Comparison of ENCODE assay signal across 8 mouse cellular contexts in the genomic region with DNA sequence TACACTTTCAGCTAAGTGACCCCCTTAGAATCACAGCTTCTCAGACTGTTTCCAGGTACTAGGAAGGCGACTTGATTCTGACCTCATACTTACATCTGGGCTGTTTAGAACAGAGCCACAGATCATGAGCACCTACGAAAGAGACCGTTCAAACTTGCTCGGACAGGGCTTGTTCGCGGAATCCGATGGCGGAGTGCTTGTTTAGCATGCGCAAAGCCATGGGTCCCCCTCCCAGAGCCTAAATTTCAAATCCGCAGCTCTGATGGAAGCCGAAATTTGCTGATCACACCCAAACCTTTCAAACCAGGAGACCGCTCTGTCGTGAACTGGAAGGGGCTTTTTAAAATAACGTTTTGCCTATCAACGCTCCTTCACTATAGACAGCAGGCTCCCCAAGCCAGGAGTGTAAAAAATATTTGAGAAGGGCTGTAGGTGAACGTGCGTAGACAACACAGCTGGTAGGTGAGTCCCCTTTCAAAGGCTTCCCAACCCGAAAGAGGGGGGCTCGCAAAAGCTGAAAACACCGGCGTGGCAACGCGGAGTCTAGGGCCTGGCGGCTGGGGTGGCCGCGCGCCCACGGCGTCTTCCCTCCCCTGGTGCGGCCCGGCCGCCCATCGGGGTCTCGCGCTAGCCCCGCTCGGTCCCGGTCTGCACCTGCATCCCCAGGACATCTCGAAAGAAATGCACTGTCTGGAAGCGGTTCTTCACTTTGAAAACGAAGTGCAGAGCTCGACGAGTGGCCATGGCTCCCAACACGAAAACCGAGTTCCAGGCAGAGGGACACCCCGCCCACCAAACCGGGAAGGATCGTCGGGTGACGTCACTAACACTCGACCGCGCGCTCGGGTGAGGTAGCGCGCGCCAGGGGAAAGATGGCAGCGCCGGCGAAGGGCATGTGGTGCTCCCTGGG. TPM values are rescaled to one million over a fixed set of nuclear protein-coding genes. Genes with fewer than 3 reads are reported as not detected.
DNase-seq lines count a peak whose midpoint lies in the region; ATAC-seq and TF ChIP-seq lines count a peak whose summit lies in the region.

Mrm3 (plus strand) TSS at position 815 of the 910 bp plus-strand sequence.
Glod4 (minus strand) TSS at position 825 of the 910 bp plus-strand sequence.

- H3K4me2 ChIP-seq in forebrain, embryonic 16.5 days (ENCODE audit: low read length): peak within 1 kb of the TSS; percentile 87
- peak within 1 kb of the TSS; percentile 81 for H3K4me2 ChIP-seq in lung, embryonic 15.5 days

- ATAC-seq in forebrain, embryonic 16.5 days: peak; percentile 95
- peak; percentile 87; the same call in 1 of the 2 replicates for ATAC-seq in lung, embryonic 15.5 days (ENCODE audit: borderline replicate concordance, extremely low read depth, low FRiP score, low TSS enrichment)

- peak within 1 kb of the TSS; percentile 93 for H3K9ac ChIP-seq in ES-E14 (ENCODE audit: insufficient read depth, low read depth, low read length, poor library complexity, severe bottlenecking)
- H3K9ac ChIP-seq in forebrain, embryonic 16.5 days (replicated peaks; ENCODE audit: low read depth, low read length): peak within 1 kb of the TSS; percentile 77
- peak within 1 kb of the TSS; percentile 73 for H3K9ac ChIP-seq in lung, embryonic 15.5 days

- peak within 1 kb of the TSS; percentile 91 to 96 for H3K4me3 ChIP-seq in ES-E14 (ENCODE audit: insufficient read depth in 1 of 2, low read depth in 1 of 2, low read length in 2 of 2, poor library complexity in 1 of 2, severe bottlenecking in 1 of 2)
- peak within 1 kb of the TSS; percentile 68 for H3K4me3 ChIP-seq in forebrain, embryonic 16.5 days (replicated peaks; ENCODE audit: low read length)
- peak within 1 kb of the TSS; percentile 79 for H3K4me3 ChIP-seq in lung, embryonic 15.5 days

- H3K27ac ChIP-seq in ES-E14 (ENCODE audit: insufficient read depth, low read depth, low read length, poor library complexity, severe bottlenecking): no peak within 1 kb of the TSS; the same call in 1 of the 2 replicates
- peak within 1 kb of the TSS; percentile 77 for H3K27ac ChIP-seq in forebrain, embryonic 16.5 days (ENCODE audit: low read length)
- H3K27ac ChIP-seq in lung, embryonic 15.5 days: peak within 1 kb of the TSS; percentile 58

- H3K27me3 ChIP-seq in forebrain, embryonic 16.5 days (replicated peaks; ENCODE audit: control insufficient read depth, insufficient read depth, low read length): no peaks in the 10 kb centered on the region
- H3K27me3 ChIP-seq in lung, embryonic 15.5 days: no peaks in the 10 kb centered on the region

- no peaks in the 10 kb centered on the region; the same call in 1 of the 2 replicates for H3K36me3 ChIP-seq in ES-E14 (ENCODE audit: control insufficient read depth, insufficient read depth, low read length, poor library complexity, severe bottlenecking)
- H3K36me3 ChIP-seq in forebrain, embryonic 16.5 days (ENCODE audit: control insufficient read depth, insufficient read depth): peaks cover 2% of the 10 kb centered on the region; the same call in 1 of the 2 replicates
- H3K36me3 ChIP-seq in lung, embryonic 15.5 days: peaks cover 11% of the 10 kb centered on the region; the same call in 1 of the 2 replicates

- under 1% methylated on average over 61 of the region's 61 CpGs for WGBS in forebrain, embryonic 16.5 days
- WGBS in lung, embryonic 15.5 days: under 1% methylated on average over 61 of the region's 61 CpGs

- DNase-seq in ES-E14 (ENCODE audit: low read depth, low spot score): peak; percentile 81
- peak; percentile 87 for DNase-seq in cerebellum, adult 11-12 months
- DNase-seq in heart, postnatal 4 days: peak; percentile 94
- peak; percentile 82 to 89 for DNase-seq in layer of hippocampus, adult 8-10 months (ENCODE audit: low spot score in 2 of 2)
- peak; percentile 81 for DNase-seq in ovary, adult 18-20 months (ENCODE audit: low spot score)
- DNase-seq in thymus, postnatal 0 days (ENCODE audit: low spot score): peak; percentile 88

- in situ Hi-C loops in ES-E14 (cut with MboI; ENCODE audit: low sequenced_read_pairs in 2 of 2, unreplicated experiment in 2 of 2): no loop called here

- no peaks in the 10 kb centered on the region for H3K9me3 ChIP-seq in ES-E14 (ENCODE audit: control insufficient read depth, insufficient read depth, low read depth, low read length)
- H3K9me3 ChIP-seq in forebrain, embryonic 16.5 days (ENCODE audit: control insufficient read depth, low read length): no peaks in the 10 kb centered on the region
- no peaks in the 10 kb centered on the region for H3K9me3 ChIP-seq in lung, embryonic 15.5 days

- 0 out of 4 replicates have a peak, but pooled peaks cover 0 to 2% of the 10 kb centered on the region in 2 experiments for H3K4me1 ChIP-seq in ES-E14 (ENCODE audit: control insufficient read depth in 2 of 2, insufficient read depth in 2 of 2, low read length in 2 of 2, poor library complexity in 1 of 2)
- peaks cover 16% of the 10 kb centered on the region for H3K4me1 ChIP-seq in forebrain, embryonic 16.5 days (replicated peaks; ENCODE audit: control insufficient read depth, insufficient read depth, low read length)
- H3K4me1 ChIP-seq in lung, embryonic 15.5 days: peaks cover 18% of the 10 kb centered on the region

TF ChIP-seq in ES-E14, 5 proteins besides CTCF, POLR2A, EP300 and RAD21:
- TF ChIP-seq HCFC1 (IDR thresholded peaks at IDR 0.05; ENCODE audit: borderline replicate concordance, insufficient read depth, low read length) (peak; percentile 85), ZNF384 (IDR thresholded peaks at IDR 0.05; ENCODE audit: low read depth, low read length) (no peak), ZC3H11A (IDR thresholded peaks at IDR 0.05; ENCODE audit: borderline replicate concordance, low read depth, low read length) (no peak), CHD2 (IDR thresholded peaks at IDR 0.05; ENCODE audit: low read depth, low read length) (no peak), MAFK (IDR thresholded peaks at IDR 0.05; ENCODE audit: insufficient read depth, low read depth, low read length) (no peak)
TF ChIP-seq in ES-E14: peak in this region for 1.

RNA-seq across cellular contexts. Expression of gene Mrm3, which starts in this region (rescaled TPM):
- 16.0 and 20.2 TPM in 2 replicates for total RNA-seq in ES-E14 (2012; rRNA removed)
- 21.8 and 24.6 TPM in 2 replicates for polyA plus RNA-seq in forebrain, embryonic 16.5 days (2015; fragmentation: Nextera tagmentation; extraction: Ambion mirVana)
- total RNA-seq in heart, postnatal 4 days (2021): 10 to 100 TPM; 17.8 to 18.4 TPM
- total RNA-seq in layer of hippocampus, adult 8-10 months (2022): 10 to 100 TPM; 16.8 to 19.3 (median 17.5) TPM
- 21.8 and 22.4 TPM in 2 replicates for polyA plus RNA-seq in lung, embryonic 15.5 days (2015; fragmentation: Nextera tagmentation; extraction: Ambion mirVana)
- 24.5 and 26.6 TPM in 2 replicates for polyA plus RNA-seq in thymus, postnatal 0 days (2015; fragmentation: Nextera tagmentation; extraction: Ambion mirVana)

RNA-seq across cellular contexts. Expression of gene Glod4, which starts in this region (rescaled TPM):
- 62.8 and 65.5 TPM in 2 replicates for total RNA-seq in ES-E14 (2012; rRNA removed)
- polyA plus RNA-seq in forebrain, embryonic 16.5 days (2015; fragmentation: Nextera tagmentation; extraction: Ambion mirVana): 127 and 129 TPM in 2 replicates
- total RNA-seq in heart, postnatal 4 days (2021): 10 to 100 TPM; 54.1 to 57.5 TPM
- total RNA-seq in layer of hippocampus, adult 8-10 months (2022): 10 to 100 TPM; 55.8 to 59.8 (median 58.0) TPM
- polyA plus RNA-seq in lung, embryonic 15.5 days (2015; fragmentation: Nextera tagmentation; extraction: Ambion mirVana): 128 and 138 TPM in 2 replicates
- 105 and 108 TPM in 2 replicates for polyA plus RNA-seq in thymus, postnatal 0 days (2015; fragmentation: Nextera tagmentation; extraction: Ambion mirVana)
